Mouse (Mus musculus) embryonic stem cell, embryonic (primary cell): Measurements from ENCODE around the gene Cacna1f.

ENCODE experiments used
- CTCF ChIA-PET, 4 experiments: fragments of 300-600 bp in 2 of 4; fragments of 350-600 bp in 2 of 4; sonication (Branson Sonifier 250); formaldehyde crosslinking; loops; one replicate each; lab custom pipeline; 2022; ENCODE audit warnings: inconsistent platforms in 2 of 4; lab: Charles Lee
- POLR2A ChIA-PET, 4 experiments: fragments of 300-600 bp in 2 of 4; fragments of 350-600 bp in 2 of 4; sonication (Branson Sonifier 250); formaldehyde crosslinking; loops; one replicate each; lab custom pipeline; 2022; ENCODE audit warnings: antibody characterized with exemption in 4 of 4, inconsistent platforms in 1 of 4; lab: Charles Lee

The Cacna1f gene

GRCm38 (mm10) chrX:7606783-7607182 lies at the start of gene Cacna1f:
Cacna1f (plus strand) TSS chrX:7607083.
- POLR2A ChIA-PET = interaction anchor here in 1 of 4 experiments (1.1 kb wide), 1 partner anchor 117 kb away, joined by 3 read pairs; no protein-coding TSS in a partner anchor
- CTCF ChIA-PET = no interaction called here

GRCm38 (mm10) chrX:7563076-7563475 lies 43.8 kb upstream of the Cacna1f start:
- CTCF ChIA-PET = no interaction called here
- POLR2A ChIA-PET = interaction anchor here in 2 of 4 experiments (0.6 to 1.3 kb wide), 4 partner anchors 9 to 411 kb away, joined by 3 to 9 read pairs (median 4); partner anchors contain the start of genes Ccdc22 (in 1 of the 2) and Ppp1r3f (in 1 of the 2)

- CTCF ChIA-PET = no interaction called here
- POLR2A ChIA-PET = interaction anchor here in 3 of 4 experiments (0.7 to 1.8 kb wide), 3 partner anchors 45 to 145 kb away, joined by 3 to 4 read pairs (median 4); no protein-coding TSS in a partner anchor
Measured at GRCm38 (mm10) chrX:7566352-7566751, 40.5 kb upstream of the Cacna1f start.

GRCm38 (mm10) chrX:7567491-7567890 lies 39.4 kb upstream of the Cacna1f start:
- ChIA-PET POLR2A (interaction anchor here in 2 of 4 experiments (0.6 to 2.0 kb wide), 3 partner anchors 125 to 147 kb away, joined by 4 read pairs; no protein-coding TSS in a partner anchor), CTCF (interaction anchor here in 1 of 4 experiments (0.6 to 0.7 kb wide), 2 partner anchors 106 to 112 kb away, joined by 5 read pairs; no protein-coding TSS in a partner anchor)

GRCm38 (mm10) chrX:7570481-7571175 lies 36.3 kb upstream of the Cacna1f start:
- ChIA-PET CTCF (no interaction called here), POLR2A (interaction anchor here in 1 of 4 experiments (0.5 to 1.1 kb wide), 2 partner anchors 104 to 192 kb away, joined by 3 read pairs; partner anchors contain the start of gene Tfe3)

GRCm38 (mm10) chrX:7571565-7572136 lies 35.2 kb upstream of the Cacna1f start:
- ChIA-PET POLR2A (interaction anchor here in 2 of 4 experiments (0.6 to 2.3 kb wide), 3 partner anchors 9 to 165 kb away, joined by 3 to 9 read pairs (median 3); no protein-coding TSS in a partner anchor), CTCF (no interaction called here)

- POLR2A ChIA-PET = interaction anchor here in 2 of 4 experiments (0.7 to 2.3 kb wide), 4 partner anchors 9 to 73 kb away, joined by 3 to 9 read pairs (median 4); no protein-coding TSS in a partner anchor
- CTCF ChIA-PET = no interaction called here
Measured at GRCm38 (mm10) chrX:7572466-7572865, 34.4 kb upstream of the Cacna1f start.

- ChIA-PET POLR2A (interaction anchor here in 3 of 4 experiments (0.6 to 2.3 kb wide), 25 partner anchors 10 to 572 kb away, joined by 3 to 9 read pairs (median 3); partner anchors contain the start of genes Ccdc22 (in 1 of the 3), Clcn5 (in 1 of the 3), Gm45208 (in 1 of the 3) and Gpkow (in 1 of the 3)), CTCF (interaction anchor here in 1 of 4 experiments (1.0 kb wide), 2 partner anchors 72 to 101 kb away, joined by 4 read pairs; no protein-coding TSS in a partner anchor)
Measured at GRCm38 (mm10) chrX:7573176-7574086, 33.5 kb upstream of the Cacna1f start, which contains the start of gene Foxp3. Foxp3 (plus strand) TSS chrX:7573644.

GRCm38 (mm10) chrX:7574087-7574884 lies 32.6 kb upstream of the Cacna1f start, which contains the start of gene Ppp1r3f:
Ppp1r3f (minus strand) TSS chrX:7574283.
- POLR2A ChIA-PET = interaction anchor here in 3 of 4 experiments (0.6 to 2.1 kb wide), 26 partner anchors 11 to 571 kb away, joined by 3 to 7 read pairs (median 4); partner anchors contain the start of genes Ccdc22 (in 1 of the 3), Clcn5 (in 1 of the 3), Gm45208 (in 1 of the 3) and Gpkow (in 1 of the 3)
- CTCF ChIA-PET = interaction anchor here in 1 of 4 experiments (1.0 kb wide), 2 partner anchors 71 to 100 kb away, joined by 4 read pairs; no protein-coding TSS in a partner anchor

GRCm38 (mm10) chrX:7574885-7575231 lies 32.0 kb upstream of the Cacna1f start:
- CTCF ChIA-PET = interaction anchor here in 2 of 4 experiments (0.5 to 1.0 kb wide), 3 partner anchors 71 to 107 kb away, joined by 4 to 5 read pairs (median 4); no protein-coding TSS in a partner anchor
- POLR2A ChIA-PET = interaction anchor here in 3 of 4 experiments (0.6 to 2.1 kb wide), 17 partner anchors 14 to 383 kb away, joined by 3 to 7 read pairs (median 4); partner anchors contain the start of genes Ccdc22 (in 1 of the 3), Clcn5 (in 1 of the 3), Gpkow (in 1 of the 3) and Plp2 (in 1 of the 3)

- CTCF ChIA-PET = no interaction called here
- POLR2A ChIA-PET = interaction anchor here in 1 of 4 experiments (0.7 kb wide), 1 partner anchor 134 kb away, joined by 3 read pairs; no protein-coding TSS in a partner anchor
Measured at GRCm38 (mm10) chrX:7581151-7581550, 25.7 kb upstream of the Cacna1f start.

GRCm38 (mm10) chrX:7583881-7584280 lies 23.0 kb upstream of the Cacna1f start:
- CTCF ChIA-PET = interaction anchor here in 1 of 4 experiments (0.6 kb wide), 1 partner anchor 1576 kb away, joined by 3 read pairs; no protein-coding TSS in a partner anchor
- POLR2A ChIA-PET = interaction anchor here in 1 of 4 experiments (1.1 kb wide), 1 partner anchor 148 kb away, joined by 3 read pairs; no protein-coding TSS in a partner anchor

GRCm38 (mm10) chrX:7586356-7586755 lies 20.5 kb upstream of the Cacna1f start:
- CTCF ChIA-PET = no interaction called here
- POLR2A ChIA-PET = no interaction called here

GRCm38 (mm10) chrX:7595371-7595770 lies 11.5 kb upstream of the Cacna1f start:
- ChIA-PET POLR2A (interaction anchor here in 2 of 4 experiments (1.0 to 1.1 kb wide), 2 partner anchors 10 to 171 kb away, joined by 3 read pairs; partner anchors contain the start of gene Ccdc22 (in 1 of the 2)), CTCF (no interaction called here)

GRCm38 (mm10) chrX:7604004-7604403 lies 2.9 kb upstream of the Cacna1f start:
- ChIA-PET CTCF (no interaction called here), POLR2A (interaction anchor here in 3 of 4 experiments (0.6 to 1.3 kb wide), 5 partner anchors 9 to 76 kb away, joined by 3 to 5 read pairs (median 3); no protein-coding TSS in a partner anchor)
